Mouse (Mus musculus) erythroblast, adult 5-6 weeks (primary cell): ENCODE results near the gene Epn1. TPM values are rescaled to one million over a fixed set of nuclear protein-coding genes. Genes with fewer than 3 reads are reported as not detected.
A peak's percentile ranks its signal among the peaks of the same experiment; 100 is the strongest.

Experiments
- ATAC-seq: replicated peaks from 2 replicates; pipeline ENCODE4 v1.8.0; 2016; ENCODE audit warnings: moderate number of reproducible peaks, mild to moderate bottlenecking, moderate TSS enrichment, inconsistent platforms; ENCODE audit not compliant: poor library complexity, low FRiP score, severe bottlenecking
- total RNA-seq, 2 experiments: library from RNA; stranded (forward) in 1 of 2; stranded (reverse) in 1 of 2; fragments of 150-400 nt in 1 of 2; fragments of 200-764, 138-1000 nt in 1 of 2; gene quantifications; 2 replicates each; pipeline versions ENCODE4 v1.2.3 to v1.2.4; 2015 to 2017; ENCODE audit warnings: low replicate concordance in 2 of 2

The Epn1 gene
- total RNA-seq (2015; ENCODE audit: low replicate concordance) (42.2 and 42.5 TPM in 2 replicates), total RNA-seq (2017; ENCODE audit: low replicate concordance) (51.2 and 86.8 TPM in 2 replicates)

DNA sequence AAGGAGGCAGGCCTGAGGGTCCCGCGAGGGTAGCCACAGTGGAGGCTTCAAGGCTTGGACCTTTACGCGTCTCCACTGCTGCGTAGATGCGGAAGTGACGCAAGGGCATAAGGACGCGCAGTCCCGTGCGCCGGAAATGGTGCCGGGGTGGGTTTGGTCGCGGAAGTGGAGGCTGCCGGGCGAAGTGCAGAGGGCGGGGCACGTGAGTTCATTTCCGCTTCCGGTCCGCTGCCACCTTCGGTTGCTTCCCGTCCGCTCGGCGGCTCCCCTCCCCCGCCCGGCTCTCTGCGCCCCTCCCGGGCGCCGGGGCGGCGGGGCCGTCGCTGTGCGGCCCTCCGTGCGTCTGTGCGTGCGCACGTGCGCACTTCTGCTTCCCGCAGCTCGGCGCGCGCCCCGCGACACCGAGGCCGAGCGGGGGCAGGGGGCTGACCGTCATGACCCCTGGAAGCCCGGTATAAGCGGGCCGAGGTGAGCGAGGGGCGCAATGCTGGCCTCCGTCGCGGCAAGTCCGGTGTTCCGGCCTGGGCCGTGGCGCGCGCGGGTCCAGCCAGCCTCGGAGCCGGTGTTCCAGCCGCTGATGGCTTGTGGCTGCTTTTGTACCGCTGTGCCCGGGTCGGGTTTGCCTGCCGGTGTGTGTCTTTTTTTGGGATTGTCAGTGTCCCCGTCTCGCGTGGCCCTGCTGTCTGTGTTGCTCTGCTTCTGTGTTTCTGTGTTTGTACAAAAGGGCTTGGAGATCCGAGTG is at the start of gene Epn1:
Epn1 (plus strand) TSS at position 226 of the 742 bp plus-strand sequence.
- ATAC-seq = peak; percentile 95

DNA sequence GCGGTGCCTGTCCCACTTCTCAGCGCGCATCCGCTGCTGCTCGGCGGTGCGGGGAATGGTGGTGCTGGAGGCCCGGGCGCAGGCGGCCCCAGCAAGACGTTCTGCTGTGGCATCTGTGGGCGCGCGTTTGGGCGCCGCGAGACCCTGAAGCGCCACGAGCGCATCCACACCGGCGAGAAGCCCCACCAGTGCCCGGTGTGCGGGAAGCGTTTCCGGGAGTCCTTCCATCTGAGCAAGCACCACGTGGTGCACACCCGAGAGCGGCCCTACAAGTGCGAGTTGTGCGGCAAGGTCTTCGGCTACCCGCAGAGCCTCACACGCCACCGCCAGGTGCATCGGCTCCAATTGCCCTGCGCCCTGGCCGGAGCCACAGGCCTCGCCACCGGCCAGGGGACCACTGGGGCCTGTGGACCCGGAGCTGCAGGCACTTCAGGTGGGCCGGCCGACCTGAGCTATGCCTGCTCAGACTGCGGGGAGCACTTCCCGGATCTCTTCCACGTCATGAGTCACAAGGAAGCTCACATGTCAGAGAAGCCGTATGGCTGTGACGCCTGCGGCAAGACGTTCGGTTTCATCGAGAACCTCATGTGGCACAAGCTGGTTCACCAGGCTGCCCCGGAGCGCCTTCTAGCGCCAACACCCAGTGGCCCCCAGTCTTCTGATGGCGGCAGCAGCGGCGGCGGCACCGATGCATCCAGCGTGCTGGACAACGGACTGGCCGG is 49.3 kb upstream of the Epn1 start:
- ATAC-seq = no peak

- no peak for ATAC-seq
Observed at GRCm38 (mm10) chr7:5031496-5031895, 48.5 kb upstream of the Epn1 start.

- no peak for ATAC-seq
Observed at GRCm38 (mm10) chr7:5033818-5034217, 46.2 kb upstream of the Epn1 start, which contains the start of gene 4632433K11Rik. TSS of gene 4632433K11Rik (plus strand) at chr7:5034118.

DNA sequence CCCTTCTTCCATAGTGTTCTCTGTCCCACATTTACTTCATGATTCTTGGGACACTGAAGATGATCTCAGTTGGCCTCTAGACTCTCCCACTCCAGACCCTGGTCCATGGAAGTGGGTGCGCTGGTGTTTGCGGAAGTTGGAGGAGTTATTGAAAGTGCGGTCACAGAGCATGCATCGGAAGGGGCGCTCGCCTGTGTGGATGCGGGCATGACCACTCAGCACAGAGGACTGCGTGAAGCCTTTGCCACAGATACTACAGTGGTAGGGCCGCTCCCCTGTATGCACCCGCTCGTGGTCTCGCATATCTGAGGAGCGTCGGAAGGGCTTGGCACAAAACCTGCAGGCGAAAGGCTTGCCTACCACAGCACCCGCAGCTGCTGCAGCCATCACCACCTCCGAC is 44.4 kb upstream of the Epn1 start:
- no peak for ATAC-seq

- no peak for ATAC-seq
Observed at GRCm38 (mm10) chr7:5036136-5036535, 43.9 kb upstream of the Epn1 start.

- no peak for ATAC-seq
Observed at GRCm38 (mm10) chr7:5037026-5037425, 43.0 kb upstream of the Epn1 start.

- no peak for ATAC-seq
Observed at GRCm38 (mm10) chr7:5037467-5037866, 42.6 kb upstream of the Epn1 start.

DNA sequence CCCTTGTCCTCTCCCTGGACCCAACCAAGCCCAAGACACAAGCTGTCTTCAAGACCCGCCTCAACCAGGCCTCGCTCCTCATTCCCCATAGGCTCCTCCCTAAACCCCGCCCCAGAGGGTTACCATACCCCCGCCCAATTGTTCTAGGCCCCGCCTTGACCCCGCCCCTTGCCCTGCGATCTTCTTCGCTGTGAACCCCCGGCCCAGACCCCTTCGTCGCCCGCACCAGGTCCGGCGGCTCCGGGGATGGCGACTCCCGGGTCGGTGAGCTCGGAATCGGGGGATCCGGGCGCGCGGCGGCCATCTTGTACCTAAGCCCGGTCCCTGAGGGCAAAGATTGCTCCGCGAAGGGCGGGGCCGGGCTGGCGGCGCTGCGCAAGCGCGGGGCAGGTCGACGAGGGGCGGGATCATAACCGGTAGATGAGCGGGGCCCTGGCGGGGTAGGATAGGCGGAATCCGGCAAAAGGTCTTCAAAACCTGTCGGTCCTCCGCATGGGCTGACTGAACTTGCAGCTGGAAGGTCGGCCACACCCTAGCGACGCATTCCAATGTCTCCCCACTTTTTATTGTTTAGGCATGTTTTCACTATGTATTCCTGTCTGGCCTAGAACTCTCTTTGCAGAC is 41.8 kb upstream of the Epn1 start, which contains the start of gene Zfp784:
Zfp784 (minus strand) TSS at position 338 of the 624 bp plus-strand sequence.
- peak; percentile 99 for ATAC-seq

DNA sequence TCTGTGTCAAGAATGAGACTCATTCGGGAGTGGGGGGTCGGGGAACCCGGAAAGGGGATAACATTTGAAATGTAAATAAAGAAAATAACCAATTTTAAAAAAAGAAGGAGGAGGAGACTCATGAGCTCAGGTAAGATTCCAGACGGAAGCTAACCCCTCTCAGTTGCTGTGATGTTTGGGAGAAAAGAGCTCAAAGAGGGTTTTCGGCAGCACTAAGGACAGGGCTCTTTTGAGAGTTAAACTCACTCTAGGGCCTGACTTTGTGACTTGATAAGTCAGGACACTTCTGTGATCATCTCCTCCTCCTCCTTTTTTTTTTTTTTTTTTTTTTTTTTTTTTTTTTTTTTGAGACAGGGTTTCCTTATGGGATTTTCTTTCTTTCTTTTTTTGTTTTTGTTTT is 41.1 kb upstream of the Epn1 start:
- no peak for ATAC-seq

GRCm38 (mm10) chr7:5044981-5045380 is 35.1 kb upstream of the Epn1 start:
- no peak for ATAC-seq

DNA sequence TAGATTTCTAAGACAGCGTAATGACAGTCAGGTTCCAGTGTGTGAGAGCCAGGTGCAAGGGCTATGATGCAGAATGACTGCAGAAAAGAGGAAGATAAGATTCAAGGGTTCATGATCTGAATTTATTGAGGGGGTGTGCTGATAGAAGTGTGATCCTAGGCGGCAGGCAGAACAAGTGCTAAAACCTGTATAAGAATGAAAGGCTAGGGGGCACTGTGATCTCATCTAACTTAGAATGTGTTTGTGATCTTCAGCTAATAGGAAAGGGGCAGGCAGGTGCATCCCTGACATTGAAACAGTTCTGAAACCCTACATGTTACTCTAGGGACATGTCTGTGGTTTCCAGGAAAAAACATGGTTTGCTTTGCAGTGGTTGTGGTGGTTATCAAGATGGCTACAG is 33.9 kb upstream of the Epn1 start:
- ATAC-seq = no peak

DNA sequence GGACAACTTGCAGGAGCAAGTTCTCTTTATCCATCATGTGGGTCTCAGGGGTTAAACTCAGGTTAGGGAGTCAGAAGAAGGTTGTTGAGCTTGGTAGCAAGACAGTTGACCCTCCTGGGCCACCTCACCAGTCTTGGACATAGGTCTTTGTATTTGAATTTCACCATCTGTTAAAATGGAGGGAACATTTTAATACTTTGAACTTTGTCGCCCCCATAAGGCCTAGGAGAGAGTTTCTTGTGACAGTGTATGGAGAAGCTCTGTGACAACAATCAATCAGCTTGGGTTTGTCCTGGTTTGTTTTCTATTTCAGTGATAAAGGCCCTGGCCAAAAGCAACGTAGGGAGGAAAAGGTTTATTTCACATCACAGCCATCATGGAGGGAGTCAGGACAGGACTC is 32.7 kb upstream of the Epn1 start:
- ATAC-seq = 0 out of 2 replicates have a peak, but pooled peaks have one; percentile 55

- ATAC-seq = no peak
Observed at GRCm38 (mm10) chr7:5051193-5052192, 28.5 kb upstream of the Epn1 start, which contains the start of gene Zfp580. TSS of gene Zfp580 (plus strand) at chr7:5051538.

GRCm38 (mm10) chr7:5052438-5052837 is 27.6 kb upstream of the Epn1 start:
- ATAC-seq = no peak

DNA sequence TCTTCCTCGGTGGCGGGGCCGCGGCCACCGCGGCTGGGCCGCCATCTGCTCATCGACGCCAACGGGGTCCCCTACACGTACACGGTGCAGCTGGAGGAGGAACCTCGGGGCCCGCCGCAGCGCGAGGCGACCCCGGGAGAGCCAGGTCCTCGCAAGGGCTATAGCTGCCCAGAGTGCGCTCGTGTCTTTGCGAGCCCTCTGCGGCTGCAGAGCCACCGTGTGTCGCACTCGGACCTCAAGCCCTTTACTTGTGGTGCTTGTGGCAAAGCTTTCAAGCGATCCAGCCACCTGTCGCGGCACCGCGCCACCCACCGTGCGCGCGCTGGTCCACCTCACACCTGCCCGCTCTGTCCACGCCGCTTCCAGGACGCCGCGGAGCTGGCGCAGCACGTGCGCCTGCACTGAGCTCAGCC is 27.1 kb upstream of the Epn1 start:
- no peak for ATAC-seq

- no peak for ATAC-seq
Observed at GRCm38 (mm10) chr7:5053456-5054179, 26.4 kb upstream of the Epn1 start.

GRCm38 (mm10) chr7:5056651-5057263 is 23.3 kb upstream of the Epn1 start:
- ATAC-seq = no peak
